Mouse (Mus musculus): Measurements from ENCODE around the gene Apob. TPM values are rescaled to one million over a fixed set of nuclear protein-coding genes. Genes with fewer than 3 reads are reported as not detected.

Gene Apob
- total and polyA plus RNA-seq, 2 experiments from 2014 or later = 0.61 TPM; not detected in 1

DNA sequence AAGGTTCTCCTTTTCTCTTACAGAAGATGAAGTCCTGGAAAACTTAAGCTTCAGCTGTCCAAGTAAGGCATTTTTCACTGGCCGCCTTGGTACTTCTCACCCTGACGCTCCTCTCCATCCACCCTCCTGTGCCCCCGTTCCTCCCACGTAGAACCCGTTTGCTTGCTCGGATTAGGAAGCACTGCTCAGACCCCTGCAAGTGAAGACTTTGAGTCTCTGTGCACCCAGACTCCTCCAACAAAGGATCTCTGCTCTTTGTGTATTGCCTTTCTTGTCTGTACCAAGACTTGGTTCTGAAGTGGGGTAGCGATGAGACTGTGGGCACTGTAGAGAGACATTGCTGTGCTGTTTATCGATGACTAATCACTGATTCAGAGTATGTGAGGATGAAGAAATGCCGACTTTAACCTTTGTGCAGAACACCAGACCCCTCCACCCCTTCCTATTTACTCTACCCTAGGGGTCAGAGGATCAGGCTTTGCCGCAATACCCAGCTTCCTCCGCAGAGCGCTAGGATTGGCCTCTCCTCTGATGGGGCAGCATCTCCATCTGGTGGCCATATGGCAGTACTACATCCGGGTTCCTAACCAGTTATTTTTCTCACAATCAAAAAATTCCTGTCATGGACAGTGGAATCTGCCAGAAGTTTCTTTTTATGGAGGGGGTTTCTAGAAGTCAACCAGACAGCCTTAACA, 889 bp downstream of the Apob start:
- whole genome bisulfite sequencing = 49% methylated on average over 13 of the region's 13 CpGs
- no peak overlapping the region for H3K9ac ChIP-seq (replicated peaks; ENCODE audit: low read depth, low read length)
- DNase-seq (ENCODE audit: low spot score) = peak; percentile 36
- no peak overlapping the region for H3K27ac ChIP-seq (ENCODE audit: low read depth)
- TF ChIP-seq EP300 (IDR thresholded peaks at IDR 0.05; ENCODE audit: low read depth) (no peak), CTCF (IDR thresholded peaks at IDR 0.05; ENCODE audit: low read depth) (peak; percentile 94)
- H3K36me3 ChIP-seq (replicated peaks; ENCODE audit: control insufficient read depth, insufficient read depth, low read length) = no peaks in the 10 kb centered on the region
- H3K9me3 ChIP-seq (replicated peaks; ENCODE audit: control insufficient read depth, low read length) = no peaks in the 10 kb centered on the region
- no peak overlapping the region for H3K4me2 ChIP-seq (ENCODE audit: low read depth, low read length)
- H3K4me1 ChIP-seq (ENCODE audit: control insufficient read depth, insufficient read depth) = no peaks in the 10 kb centered on the region
- H3K27me3 ChIP-seq (ENCODE audit: control insufficient read depth, insufficient read depth, low read length) = no peaks in the 10 kb centered on the region
- no peak for ATAC-seq (ENCODE audit: insufficient read depth, low read depth)
- H3K4me3 ChIP-seq (ENCODE audit: low read depth, low read length) = no peak overlapping the region

DNA sequence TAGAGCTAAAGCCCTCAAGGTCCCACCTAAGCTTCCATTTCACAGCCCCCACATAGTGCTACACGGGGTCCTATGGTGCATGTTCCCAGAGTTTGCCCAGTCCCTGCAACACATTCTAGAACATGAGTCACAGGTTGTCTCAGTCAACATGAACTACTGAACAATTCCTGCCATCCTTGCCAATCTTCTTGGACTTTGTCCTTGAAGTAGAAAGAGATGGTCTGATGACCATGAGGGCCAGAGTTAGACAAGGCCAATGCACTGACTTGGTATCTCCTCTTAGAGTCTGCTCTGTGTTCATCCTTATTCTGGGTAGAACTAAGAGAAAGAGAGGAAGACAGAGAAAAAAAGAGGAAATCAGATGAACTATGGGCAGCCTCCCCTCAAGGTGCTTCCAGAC, 7.0 kb downstream of the Apob start:
- no peaks in the 10 kb centered on the region for H3K36me3 ChIP-seq (replicated peaks; ENCODE audit: control insufficient read depth, insufficient read depth, low read length)
- 75% methylated on average over 1 of the region's 1 CpGs for WGBS
- H3K9me3 ChIP-seq (replicated peaks; ENCODE audit: control insufficient read depth, low read length) = no peaks in the 10 kb centered on the region
- H3K9ac ChIP-seq (replicated peaks; ENCODE audit: low read depth, low read length) = no peak overlapping the region
- TF ChIP-seq EP300 (IDR thresholded peaks at IDR 0.05; ENCODE audit: low read depth) (no peak), CTCF (IDR thresholded peaks at IDR 0.05; ENCODE audit: low read depth) (no peak)
- no peak overlapping the region for H3K27ac ChIP-seq (ENCODE audit: low read depth)
- H3K27me3 ChIP-seq (ENCODE audit: control insufficient read depth, insufficient read depth, low read length) = no peaks in the 10 kb centered on the region
- no peak overlapping the region for H3K4me2 ChIP-seq (ENCODE audit: low read depth, low read length)
- H3K4me3 ChIP-seq (ENCODE audit: low read depth, low read length) = no peak overlapping the region
- ATAC-seq (ENCODE audit: insufficient read depth, low read depth) (no peak), DNase-seq (ENCODE audit: low spot score) (no peak)
- no peaks in the 10 kb centered on the region for H3K4me1 ChIP-seq (ENCODE audit: control insufficient read depth, insufficient read depth)

DNA sequence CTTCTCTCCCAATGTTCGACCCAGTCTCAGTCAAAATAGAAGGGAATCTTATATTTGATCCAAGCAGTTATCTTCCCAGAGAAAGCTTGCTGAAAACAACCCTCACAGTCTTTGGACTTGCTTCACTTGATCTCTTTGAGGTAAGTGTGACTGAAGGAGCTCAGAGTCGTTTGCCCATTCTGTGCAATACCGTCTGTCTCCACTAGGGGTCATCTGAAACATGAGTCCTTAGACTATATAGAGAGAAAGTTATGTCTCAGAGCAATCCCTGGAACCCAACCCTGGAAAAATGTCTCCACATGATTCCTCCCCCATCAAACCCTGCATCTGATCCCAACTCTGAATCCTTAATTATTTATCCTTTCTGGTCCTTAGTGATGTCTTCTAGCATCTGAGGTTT, 13.4 kb downstream of the Apob start:
- no peaks in the 10 kb centered on the region for H3K27me3 ChIP-seq (ENCODE audit: control insufficient read depth, insufficient read depth, low read length)
- H3K9me3 ChIP-seq (replicated peaks; ENCODE audit: control insufficient read depth, low read length) = no peaks in the 10 kb centered on the region
- no peak overlapping the region for H3K4me2 ChIP-seq (ENCODE audit: low read depth, low read length)
- TF ChIP-seq EP300 (IDR thresholded peaks at IDR 0.05; ENCODE audit: low read depth) (no peak), CTCF (IDR thresholded peaks at IDR 0.05; ENCODE audit: low read depth) (peak; percentile 78)
- ATAC-seq (ENCODE audit: insufficient read depth, low read depth) = no peak
- peak; percentile 51 for DNase-seq (ENCODE audit: low spot score)
- 8% methylated on average over 3 of the region's 3 CpGs for WGBS
- no peaks in the 10 kb centered on the region for H3K4me1 ChIP-seq (ENCODE audit: control insufficient read depth, insufficient read depth)
- no peak overlapping the region for H3K27ac ChIP-seq (ENCODE audit: low read depth)
- no peaks in the 10 kb centered on the region for H3K36me3 ChIP-seq (replicated peaks; ENCODE audit: control insufficient read depth, insufficient read depth, low read length)
- no peak overlapping the region for H3K4me3 ChIP-seq (ENCODE audit: low read depth, low read length)
- no peak overlapping the region for H3K9ac ChIP-seq (replicated peaks; ENCODE audit: low read depth, low read length)

DNA sequence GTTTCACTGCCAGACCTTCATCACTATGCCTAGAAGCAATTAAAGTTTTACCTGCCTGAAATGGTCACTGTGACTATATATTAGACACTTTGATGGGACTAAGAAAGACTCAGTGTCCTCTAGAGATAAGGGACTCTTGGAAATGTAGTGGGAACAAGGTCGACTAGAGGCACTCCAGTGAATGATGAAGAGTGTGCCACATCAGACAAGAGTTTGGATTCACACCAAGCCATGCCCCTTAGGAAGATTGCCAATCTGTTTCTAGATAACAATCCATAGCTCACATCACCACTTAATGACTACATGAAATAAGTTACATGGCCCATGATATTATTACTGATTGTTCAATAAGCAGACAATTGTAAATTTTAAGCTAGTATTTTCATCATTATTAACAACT, 14.1 kb downstream of the Apob start:
- Histone ChIP-seq H3K4me2 (ENCODE audit: low read depth, low read length) (no peak overlapping the region), H3K27me3 (ENCODE audit: control insufficient read depth, insufficient read depth, low read length) (no peaks in the 10 kb centered on the region), H3K9ac (replicated peaks; ENCODE audit: low read depth, low read length) (no peak overlapping the region), H3K27ac (ENCODE audit: low read depth) (no peak overlapping the region), H3K9me3 (replicated peaks; ENCODE audit: control insufficient read depth, low read length) (no peaks in the 10 kb centered on the region), H3K4me3 (ENCODE audit: low read depth, low read length) (no peak overlapping the region), H3K36me3 (replicated peaks; ENCODE audit: control insufficient read depth, insufficient read depth, low read length) (no peaks in the 10 kb centered on the region), H3K4me1 (ENCODE audit: control insufficient read depth, insufficient read depth) (no peaks in the 10 kb centered on the region)
- 0% methylated on average over 1 of the region's 1 CpGs for WGBS
- TF ChIP-seq CTCF (IDR thresholded peaks at IDR 0.05; ENCODE audit: low read depth) = no peak
- no peak for TF ChIP-seq EP300 (IDR thresholded peaks at IDR 0.05; ENCODE audit: low read depth)
- DNase-seq (ENCODE audit: low spot score) = no peak
- ATAC-seq (ENCODE audit: insufficient read depth, low read depth) = no peak

DNA sequence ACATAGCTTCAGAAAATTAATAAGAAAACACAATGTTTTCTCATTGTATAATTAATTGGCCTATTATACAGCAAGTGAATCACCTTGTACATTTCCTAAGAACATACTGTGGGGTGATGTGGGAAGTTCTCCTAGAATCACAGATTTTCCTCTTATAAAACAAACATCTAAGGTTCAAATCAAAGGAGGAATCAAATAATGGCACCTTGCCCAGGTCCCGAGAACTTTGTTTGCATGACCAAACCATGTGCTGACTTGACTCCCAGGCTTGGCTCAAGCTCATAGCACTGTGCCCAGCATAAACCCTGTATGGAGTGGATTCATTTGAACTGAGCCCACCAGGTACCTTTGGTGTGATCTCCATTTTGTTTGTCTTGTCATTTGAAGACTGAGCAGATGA, 43.5 kb downstream of the Apob start:
- H3K36me3 ChIP-seq (replicated peaks; ENCODE audit: control insufficient read depth, insufficient read depth, low read length) = no peaks in the 10 kb centered on the region
- ATAC-seq (ENCODE audit: insufficient read depth, low read depth) (no peak), DNase-seq (ENCODE audit: low spot score) (no peak)
- no peak overlapping the region for H3K4me3 ChIP-seq (ENCODE audit: low read depth, low read length)
- H3K4me1 ChIP-seq (ENCODE audit: control insufficient read depth, insufficient read depth) = no peaks in the 10 kb centered on the region
- no peaks in the 10 kb centered on the region for H3K27me3 ChIP-seq (ENCODE audit: control insufficient read depth, insufficient read depth, low read length)
- H3K9ac ChIP-seq (replicated peaks; ENCODE audit: low read depth, low read length) = no peak overlapping the region
- no peak overlapping the region for H3K4me2 ChIP-seq (ENCODE audit: low read depth, low read length)
- WGBS = 54% methylated on average over 1 of the region's 1 CpGs
- no peaks in the 10 kb centered on the region for H3K9me3 ChIP-seq (replicated peaks; ENCODE audit: control insufficient read depth, low read length)
- no peak overlapping the region for H3K27ac ChIP-seq (ENCODE audit: low read depth)
- TF ChIP-seq EP300 (IDR thresholded peaks at IDR 0.05; ENCODE audit: low read depth) (no peak), CTCF (IDR thresholded peaks at IDR 0.05; ENCODE audit: low read depth) (no peak)

DNA sequence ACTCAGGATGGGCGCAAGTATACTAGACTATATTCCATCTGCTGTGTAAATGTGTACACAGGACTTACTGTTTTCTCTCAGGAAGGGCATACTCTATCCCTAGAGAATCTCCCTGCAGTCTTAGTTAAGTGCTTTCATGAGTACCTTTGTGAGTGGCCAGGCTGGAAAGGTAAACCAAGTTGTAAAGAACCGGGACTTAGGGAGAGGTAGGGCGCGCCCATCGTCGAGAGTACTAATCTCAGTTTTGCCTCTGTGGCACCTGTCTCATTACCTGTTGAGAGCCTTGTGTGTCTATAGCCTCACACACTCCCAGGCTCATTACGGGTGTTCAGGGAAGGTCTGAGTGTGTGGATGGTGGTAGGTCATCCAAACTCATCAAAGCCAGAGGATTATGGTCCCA, 52.1 kb downstream of the Apob start:
- Histone ChIP-seq H3K4me1 (ENCODE audit: control insufficient read depth, insufficient read depth) (no peaks in the 10 kb centered on the region), H3K27ac (ENCODE audit: low read depth) (no peak overlapping the region), H3K9ac (replicated peaks; ENCODE audit: low read depth, low read length) (no peak overlapping the region), H3K4me2 (ENCODE audit: low read depth, low read length) (no peak overlapping the region), H3K9me3 (replicated peaks; ENCODE audit: control insufficient read depth, low read length) (no peaks in the 10 kb centered on the region), H3K36me3 (replicated peaks; ENCODE audit: control insufficient read depth, insufficient read depth, low read length) (no peaks in the 10 kb centered on the region), H3K4me3 (ENCODE audit: low read depth, low read length) (no peak overlapping the region), H3K27me3 (ENCODE audit: control insufficient read depth, insufficient read depth, low read length) (no peaks in the 10 kb centered on the region)
- TF ChIP-seq CTCF (IDR thresholded peaks at IDR 0.05; ENCODE audit: low read depth) (no peak), EP300 (IDR thresholded peaks at IDR 0.05; ENCODE audit: low read depth) (no peak)
- ATAC-seq (ENCODE audit: insufficient read depth, low read depth) (no peak), DNase-seq (ENCODE audit: low spot score) (no peak)
- 88% methylated on average over 7 of the region's 7 CpGs for WGBS

Measured in heart, postnatal 0 days (tissue).